Mouse (Mus musculus): ENCODE data around the gene Tgm4.

DNA sequence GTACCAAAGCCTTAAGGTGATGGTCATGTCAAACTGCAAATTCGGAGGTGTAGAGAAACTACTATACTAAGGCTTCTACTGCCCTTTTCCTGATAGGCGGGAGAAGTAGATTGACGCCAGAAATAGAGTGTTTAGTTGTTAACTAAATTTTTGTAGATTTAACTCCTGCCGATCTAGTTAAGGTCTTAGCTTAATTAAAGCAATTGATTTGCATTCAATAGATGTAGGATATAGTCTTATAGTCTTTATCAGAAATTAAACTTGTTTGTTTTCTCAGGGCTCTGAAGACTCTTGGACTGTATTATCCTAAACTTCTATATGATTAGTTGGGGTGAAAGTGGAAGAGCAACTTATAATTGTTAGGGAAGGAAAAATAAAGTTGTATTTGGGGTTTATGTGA, 72.7 kb downstream of the Tgm4 start:
- TF ChIP-seq POLR2A (IDR thresholded peaks at IDR 0.05; ENCODE audit: borderline replicate concordance, control insufficient read depth, low read depth, low read length), result no peak
- no peak for TF ChIP-seq CTCF (IDR thresholded peaks at IDR 0.05; ENCODE audit: control insufficient read depth, insufficient read depth, low read length)
